Mouse (Mus musculus) forebrain, embryonic 14.5 days (tissue): ENCODE data around the gene Cdip1. TPM values are rescaled to one million over a fixed set of nuclear protein-coding genes. Genes with fewer than 3 reads are reported as not detected.

ENCODE experiments used
- ATAC-seq: fragments of 200-750 bp; cut with Nextera tagmentation; 2 replicates; pipeline ENCODE4 v1.8.0; 2017; ENCODE audit warnings: mild to moderate bottlenecking, moderate library complexity
- DNase-seq: peaks from one replicate; pipeline ENCODE4 v3.0.0-alpha.2; 2015; ENCODE audit warnings: low spot score
- H3K27ac ChIP-seq: fragments of 300-500 bp; sonication (generic); 2 replicates; pipeline ENCODE4 v1.5.1; 2014; ENCODE audit warnings: low read depth, mild to moderate bottlenecking, control low read depth, low read length, moderate library complexity
- H3K27me3 ChIP-seq: fragments of 300-500 bp; sonication (generic); replicated peaks from 2 replicates; pipeline ENCODE4 v1.6.1; 2014; ENCODE audit warnings: low read length, control low read depth, mixed read lengths; ENCODE audit not compliant: control insufficient read depth, insufficient read depth
- H3K36me3 ChIP-seq: fragments of 300-500 bp; sonication (generic); 2 replicates; pipeline ENCODE4 v1.6.1; 2014; ENCODE audit warnings: low read length, control low read depth; ENCODE audit not compliant: control insufficient read depth, insufficient read depth
- H3K4me1 ChIP-seq: fragments of 300-500 bp; sonication (generic); 2 replicates; pipeline ENCODE4 v1.6.1; 2014; ENCODE audit warnings: antibody characterized with exemption, low read length, control low read depth; ENCODE audit not compliant: control insufficient read depth, insufficient read depth
- H3K4me2 ChIP-seq: fragments of 300-500 bp; sonication (generic); 2 replicates; pipeline ENCODE4 v1.6.1; 2014; ENCODE audit warnings: mild to moderate bottlenecking, control low read depth, low read length
- H3K4me3 ChIP-seq: fragments of 300-500 bp; sonication (generic); 2 replicates; pipeline ENCODE4 v1.5.1; 2014; ENCODE audit warnings: low read depth, low read length, control low read depth
- H3K9ac ChIP-seq: fragments of 300-500 bp; sonication (generic); 2 replicates; pipeline ENCODE4 v1.6.1; 2014; ENCODE audit warnings: mild to moderate bottlenecking, low read length, control low read depth, moderate library complexity
- H3K9me3 ChIP-seq: fragments of 300-500 bp; sonication (generic); replicated peaks from 2 replicates; pipeline ENCODE4 v1.6.1; 2016; ENCODE audit warnings: low read length, control low read depth, mixed read lengths; ENCODE audit not compliant: control insufficient read depth
- WGBS: fragments of 180-500 bp; shearing (Covaris S2); extraction: QIAGEN DNeasy Blood & Tissue Kit; methylation state at CpG from one replicate; pipeline ENCODE4 v1.1.7; 2014; 5-methylcytosine and 5-hydroxymethylcytosine counted together
- polyA plus RNA-seq: library from polyadenylated mRNA; unstranded; fragments of >200 nt; fragmentation: Nextera tagmentation; extraction: Ambion mirVana; gene quantifications from 2 replicates; pipeline ENCODE4 v1.2.1, GENCODE M21; 2014

Cdip1 gene
- polyA plus RNA-seq, 1 experiment from 2014 or later: 87.1 TPM

DNA sequence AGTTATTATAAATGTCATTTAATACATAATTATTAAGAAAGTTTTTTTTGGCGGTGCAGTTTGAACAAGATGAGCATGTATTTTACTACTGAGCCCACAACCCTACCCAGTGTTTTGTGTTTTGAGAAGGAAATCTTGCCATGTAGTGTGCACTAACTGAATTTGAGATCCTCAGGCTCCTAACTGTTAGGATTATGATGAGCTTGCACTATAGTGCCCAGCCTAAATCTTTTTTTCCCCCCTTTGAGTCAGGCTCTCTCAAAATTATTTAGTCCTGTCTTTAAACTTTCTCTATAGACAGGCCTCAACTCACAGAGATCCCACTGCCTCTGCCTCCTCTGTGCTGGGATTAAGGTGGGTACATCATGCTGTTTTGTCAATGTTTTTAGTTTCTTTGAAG is 62.6 kb downstream of the Cdip1 start:
- H3K27ac ChIP-seq: no peak overlapping the region
- H3K4me1 ChIP-seq: peaks cover 4% of the 10 kb centered on the region; the same call in 1 of the 2 replicates
- H3K36me3 ChIP-seq: no peaks in the 10 kb centered on the region
- no peak for DNase-seq
- no peaks in the 10 kb centered on the region for H3K9me3 ChIP-seq
- peak overlapping the region; percentile 6 for H3K4me2 ChIP-seq
- H3K4me3 ChIP-seq: no peak overlapping the region
- no peak overlapping the region for H3K9ac ChIP-seq
- 93% methylated on average over 1 of the region's 1 CpGs for WGBS
- no peaks in the 10 kb centered on the region for H3K27me3 ChIP-seq
- ATAC-seq: no peak

DNA sequence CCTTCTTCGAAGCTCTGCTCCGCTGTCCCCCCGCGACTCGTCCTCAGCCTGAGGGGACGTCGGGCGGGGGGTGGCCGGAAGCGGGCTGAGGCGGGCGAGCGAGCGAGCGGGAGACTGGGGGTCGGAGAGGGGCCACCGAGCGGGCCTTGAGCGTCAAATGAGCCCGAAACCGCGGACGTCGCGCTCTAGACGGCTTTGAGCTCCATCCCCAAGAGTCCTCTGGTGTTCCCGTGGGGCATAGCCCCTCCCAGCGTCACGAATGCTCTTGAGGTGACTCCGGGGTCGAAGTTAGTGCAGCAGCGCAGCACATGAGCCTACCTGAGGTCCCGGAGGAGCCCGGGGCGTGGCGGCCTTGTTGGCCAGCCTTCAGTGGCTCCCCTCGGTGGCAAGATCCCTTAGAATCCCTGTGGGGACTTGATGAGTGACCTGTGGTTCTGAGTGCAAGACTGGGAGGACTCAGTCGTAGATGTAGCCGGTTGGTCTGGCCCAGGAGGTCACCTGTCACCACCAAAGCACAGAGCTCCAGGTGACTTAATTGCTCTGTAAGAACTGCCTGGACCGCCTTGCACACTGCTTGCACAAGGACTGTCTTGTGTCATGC is 63.5 kb downstream of the Cdip1 start:
- peaks cover 4% of the 10 kb centered on the region; the same call in 1 of the 2 replicates for H3K4me1 ChIP-seq
- peak overlapping the region; percentile 85 for H3K9ac ChIP-seq
- H3K4me2 ChIP-seq: peak overlapping the region; percentile 92
- no peaks in the 10 kb centered on the region for H3K36me3 ChIP-seq
- WGBS: 2% methylated on average over 40 of the region's 40 CpGs
- ATAC-seq (peak; percentile 27), DNase-seq (no peak)
- no peaks in the 10 kb centered on the region for H3K9me3 ChIP-seq
- no peaks in the 10 kb centered on the region for H3K27me3 ChIP-seq
- H3K4me3 ChIP-seq: peak overlapping the region; percentile 88
- peak overlapping the region; percentile 63; the same call in 1 of the 2 replicates for H3K27ac ChIP-seq

- H3K27ac ChIP-seq: peak within 1 kb of the TSS; percentile 63; the same call in 1 of the 2 replicates
- peak within 1 kb of the TSS; percentile 85 for H3K9ac ChIP-seq
- peak within 1 kb of the TSS; percentile 88 for H3K4me3 ChIP-seq
- ATAC-seq (peak; percentile 97), DNase-seq (peak; percentile 94)
- H3K36me3 ChIP-seq: no peaks in the 10 kb centered on the region
- WGBS: 6% methylated on average over 35 of the region's 35 CpGs
- no peaks in the 10 kb centered on the region for H3K27me3 ChIP-seq
- peaks cover 4% of the 10 kb centered on the region; the same call in 1 of the 2 replicates for H3K4me1 ChIP-seq
- peak within 1 kb of the TSS; percentile 92 for H3K4me2 ChIP-seq
- H3K9me3 ChIP-seq: no peaks in the 10 kb centered on the region
These were observed 64.1 kb downstream of the Cdip1 start, which contains the start of gene Hmox2 for GRCm38 (mm10) chr16:4725780-4726527. Gene Hmox2, plus strand, starts transcription at chr16:4726361.

DNA sequence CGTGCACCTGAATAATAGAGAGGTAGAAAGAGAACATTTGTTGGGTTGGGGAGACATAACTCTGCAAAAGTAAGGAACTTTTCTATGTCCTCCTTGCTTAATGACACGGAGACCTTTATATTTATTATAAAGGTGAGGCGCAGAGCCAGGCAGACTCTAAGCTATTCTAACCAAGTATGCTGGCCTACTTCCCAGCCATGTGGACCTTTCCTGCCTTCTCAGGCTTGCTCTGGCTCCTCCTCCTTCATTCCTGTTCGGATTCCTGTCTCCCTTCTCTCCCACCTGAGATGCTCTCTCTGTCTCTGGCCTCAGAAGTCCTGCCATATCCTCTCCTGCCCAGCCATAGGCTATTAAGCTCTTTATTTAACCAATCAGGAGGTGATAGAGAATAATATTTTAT is 64.8 kb downstream of the Cdip1 start:
- H3K4me2 ChIP-seq: 0 out of 2 replicates have a peak overlapping the region, but pooled peaks have one; percentile 92
- WGBS: 73% methylated on average over 4 of the region's 4 CpGs
- no peak overlapping the region for H3K4me3 ChIP-seq
- no peak overlapping the region for H3K27ac ChIP-seq
- ATAC-seq (no peak), DNase-seq (no peak)
- no peaks in the 10 kb centered on the region for H3K9me3 ChIP-seq
- H3K27me3 ChIP-seq: no peaks in the 10 kb centered on the region
- H3K9ac ChIP-seq: no peak overlapping the region
- no peaks in the 10 kb centered on the region for H3K36me3 ChIP-seq
- H3K4me1 ChIP-seq: peaks cover 4% of the 10 kb centered on the region; the same call in 1 of the 2 replicates

DNA sequence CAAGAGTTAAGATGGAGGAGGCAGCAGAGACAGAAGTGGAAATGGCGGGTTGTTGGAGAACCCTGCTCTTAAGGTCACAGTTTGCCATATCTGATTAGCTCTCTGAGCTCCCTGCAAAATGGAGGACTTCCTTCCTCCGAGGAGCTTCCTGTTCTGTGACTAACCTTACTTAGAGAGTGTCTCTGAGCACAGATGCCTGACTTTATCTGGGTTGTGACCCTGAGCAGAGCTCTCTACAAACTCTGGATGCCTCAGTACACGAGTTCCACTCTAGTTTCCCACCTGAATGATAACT is 67.2 kb downstream of the Cdip1 start:
- Histone ChIP-seq H3K9ac (no peak overlapping the region), H3K27ac (no peak overlapping the region), H3K4me1 (peaks cover 5% of the 10 kb centered on the region; the same call in 1 of the 2 replicates), H3K4me2 (no peak overlapping the region), H3K9me3 (no peaks in the 10 kb centered on the region), H3K27me3 (no peaks in the 10 kb centered on the region), H3K4me3 (no peak overlapping the region), H3K36me3 (no peaks in the 10 kb centered on the region)
- DNase-seq (no peak), ATAC-seq (no peak)
- whole genome bisulfite sequencing: 83% methylated on average over 3 of the region's 3 CpGs

DNA sequence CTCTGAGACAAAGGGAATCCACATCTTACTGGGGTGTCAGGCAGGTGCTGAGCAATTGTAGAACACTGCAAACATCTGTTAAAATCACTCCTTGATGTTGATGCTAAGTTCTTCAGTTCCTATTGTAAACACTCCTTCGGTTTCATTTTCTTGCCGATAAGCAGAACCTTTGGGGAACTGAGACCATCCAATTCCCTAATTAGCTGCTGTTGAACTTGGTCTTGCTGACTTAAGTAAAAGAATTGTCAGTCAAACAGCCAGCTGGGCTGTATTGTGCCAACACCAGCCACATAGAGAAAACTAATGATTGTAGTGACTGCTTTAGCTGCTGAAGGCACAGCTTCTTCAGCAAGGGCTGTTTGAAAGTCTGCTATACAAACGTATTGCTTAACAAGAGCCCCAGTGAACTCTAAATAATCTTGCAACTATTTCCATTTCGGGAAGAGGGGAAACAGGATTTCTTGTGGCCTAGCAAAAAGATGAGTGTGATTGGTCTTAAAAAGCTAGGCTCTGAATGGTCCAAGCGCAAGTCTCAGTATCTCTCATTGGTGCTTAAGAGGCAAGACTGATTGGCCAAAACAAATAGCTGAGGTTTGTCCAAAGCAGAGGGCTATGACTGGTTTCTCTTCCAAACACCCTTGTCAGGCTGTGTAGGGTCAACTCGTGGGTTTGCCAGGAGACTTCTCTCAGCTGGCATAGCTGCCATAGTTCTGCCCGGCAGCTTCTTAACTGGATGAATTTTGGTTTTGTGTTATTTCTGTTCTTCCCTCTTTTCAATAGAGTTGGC is 67.8 kb downstream of the Cdip1 start:
- H3K27me3 ChIP-seq: no peaks in the 10 kb centered on the region
- 71% methylated on average over 7 of the region's 7 CpGs for WGBS
- H3K27ac ChIP-seq: no peak overlapping the region
- H3K9ac ChIP-seq: no peak overlapping the region
- H3K4me1 ChIP-seq: peaks cover 7% of the 10 kb centered on the region; the same call in 1 of the 2 replicates
- no peaks in the 10 kb centered on the region for H3K9me3 ChIP-seq
- no peaks in the 10 kb centered on the region for H3K36me3 ChIP-seq
- ATAC-seq: no peak
- H3K4me3 ChIP-seq: no peak overlapping the region
- no peak overlapping the region for H3K4me2 ChIP-seq
- DNase-seq: no peak

DNA sequence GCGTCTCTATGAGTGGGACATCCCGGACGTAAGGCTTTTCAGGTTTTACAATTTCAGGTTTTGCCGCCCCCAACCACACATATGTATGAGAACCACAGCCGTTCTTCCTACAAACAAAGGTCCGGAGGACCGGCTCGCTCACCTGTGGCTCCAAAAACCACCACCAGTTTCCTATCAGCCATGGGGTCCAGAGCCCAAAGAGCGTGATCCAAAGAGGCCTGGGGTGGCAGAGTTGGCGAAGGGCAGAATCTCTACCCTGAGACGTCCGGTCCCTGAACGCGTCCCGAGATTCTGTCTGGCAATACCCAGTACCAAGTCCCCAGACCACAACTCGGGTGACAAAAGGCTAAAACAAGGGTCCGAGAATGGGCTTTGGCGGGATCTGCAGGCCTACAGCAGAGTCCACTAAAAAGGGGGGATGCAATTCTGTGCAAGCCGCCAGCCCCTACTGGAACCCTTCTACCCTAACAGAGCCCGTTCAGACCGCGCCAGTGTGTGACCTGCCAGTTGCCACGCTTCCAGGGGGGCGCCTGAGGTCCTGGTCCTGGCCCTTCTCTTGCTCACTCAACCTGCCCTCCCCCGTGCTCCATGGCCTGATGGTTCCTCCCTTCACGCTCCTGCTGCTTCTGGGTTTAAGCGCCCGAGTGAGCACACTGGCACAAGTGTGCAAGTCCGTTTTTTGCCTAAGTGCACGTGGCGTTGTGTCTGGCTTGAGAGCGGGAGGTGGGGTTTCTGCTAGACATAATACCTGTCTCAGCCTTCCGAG is 71.2 kb downstream of the Cdip1 start, which contains the start of gene Nmral1:
Gene Nmral1, minus strand, starts transcription at position 604 of the 766 bp plus-strand sequence.
- H3K9ac ChIP-seq: peak within 1 kb of the TSS; percentile 82
- H3K9me3 ChIP-seq: no peaks in the 10 kb centered on the region
- no peaks in the 10 kb centered on the region for H3K27me3 ChIP-seq
- H3K4me2 ChIP-seq: peak within 1 kb of the TSS; percentile 60
- H3K4me3 ChIP-seq: peak within 1 kb of the TSS; percentile 68
- peaks cover 2% of the 10 kb centered on the region; the same call in 1 of the 2 replicates for H3K4me1 ChIP-seq
- H3K36me3 ChIP-seq: peaks cover 29% of the 10 kb centered on the region
- peak; percentile 89 for ATAC-seq
- peak within 1 kb of the TSS; percentile 84 for H3K27ac ChIP-seq
- DNase-seq: peak; percentile 87
- WGBS: 10% methylated on average over 33 of the region's 33 CpGs

GRCm38 (mm10) chr16:4717866-4718265 is 72.2 kb downstream of the Cdip1 start:
- Histone ChIP-seq H3K27ac (no peak overlapping the region), H3K4me2 (peak overlapping the region; percentile 60), H3K4me3 (peak overlapping the region; percentile 68), H3K9ac (peak overlapping the region; percentile 82), H3K27me3 (no peaks in the 10 kb centered on the region), H3K4me1 (peaks cover 2% of the 10 kb centered on the region; the same call in 1 of the 2 replicates), H3K9me3 (no peaks in the 10 kb centered on the region), H3K36me3 (peaks cover 38% of the 10 kb centered on the region)
- ATAC-seq (no peak), DNase-seq (no peak)
- 53% methylated on average over 3 of the region's 3 CpGs for WGBS
